Mouse (Mus musculus) G1E (cell line): ENCODE measurements around the gene Ttll12. TPM values are rescaled to one million over a fixed set of nuclear protein-coding genes. Genes with fewer than 3 reads are reported as not detected.

Experiments
- ATAC-seq: 2 replicates; pipeline ENCODE4 v1.8.0; 2016; ENCODE audit warnings: mild to moderate bottlenecking; ENCODE audit not compliant: insufficient number of reproducible peaks, poor library complexity, low FRiP score, severe bottlenecking; ENCODE audit errors: extremely low read depth
- DNase-seq: peaks from one replicate; pipeline ENCODE4 v3.0.0; 2012; ENCODE audit warnings: low spot score
- H3K27me3 ChIP-seq: 2 replicates; pipeline ENCODE4 v1.6.1; 2012; ENCODE audit warnings: mild to moderate bottlenecking, low read length, inconsistent platforms; ENCODE audit not compliant: insufficient read depth
- H3K36me3 ChIP-seq: replicated peaks from 2 replicates; pipeline ENCODE3; 2012; ENCODE audit warnings: mild to moderate bottlenecking, inconsistent platforms
- H3K4me1 ChIP-seq: 2 replicates; pipeline ENCODE4 v1.6.1; 2012; ENCODE audit warnings: low read depth, low read length, inconsistent platforms, mixed read lengths; ENCODE audit not compliant: insufficient read depth
- H3K4me3 ChIP-seq: 2 replicates; pipeline ENCODE4 v1.5.1; 2012; ENCODE audit warnings: low read depth, mild to moderate bottlenecking, inconsistent platforms, low read length, moderate library complexity, mixed read lengths
- H3K9me3 ChIP-seq: replicated peaks from 2 replicates; pipeline ENCODE4 v1.6.1; 2012; ENCODE audit warnings: inconsistent platforms
- CTCF ChIP-seq: IDR thresholded peaks from 2 replicates; pipeline ENCODE4 v1.5.1; 2012; ENCODE audit warnings: low read depth, low read length, inconsistent platforms, mixed read lengths
- GATA1 ChIP-seq: IDR thresholded peaks from 2 replicates; pipeline ENCODE4 v1.6.1; 2012; ENCODE audit warnings: borderline replicate concordance, low read length, inconsistent platforms, mixed read lengths
- GATA2 ChIP-seq: IDR thresholded peaks from 2 replicates; pipeline ENCODE4 v1.6.1; 2012; ENCODE audit warnings: low read depth, low read length, inconsistent platforms, borderline replicate concordance
- POLR2AphosphoS5 ChIP-seq: IDR thresholded peaks from 2 replicates; pipeline ENCODE4 v1.6.1; 2012; ENCODE audit warnings: low read depth, low read length, inconsistent platforms; ENCODE audit not compliant: insufficient replicate concordance
- TAL1 ChIP-seq: conservative IDR thresholded peaks from 2 replicates; pipeline ENCODE4 v1.6.1; 2012; ENCODE audit warnings: low read depth, low read length, inconsistent platforms, mixed read lengths
- polyA plus RNA-seq: library from polyadenylated mRNA; stranded (reverse); fragments of >175 nt; gene quantifications from 2 replicates; pipeline ENCODE4 v1.2.3, GENCODE M21; 2012
- total RNA-seq, 2 experiments: library from RNA; stranded (forward) in 1 of 2; stranded (reverse) in 1 of 2; fragments of 200-1000 nt in 1 of 2; fragments of >200 nt in 1 of 2; fragmentation: Nextera tagmentation in 1 of 2; gene quantifications; 2 replicates each; pipeline ENCODE4 v1.2.3; 2014 to 2017

The Ttll12 gene
- total and polyA plus RNA-seq, 3 experiments = 15.5 to 181 (median 59.4) TPM

- H3K4me1 ChIP-seq = peaks cover 66% of the 10 kb centered on the region
- ATAC-seq = peak; percentile 63
- no peaks in the 10 kb centered on the region for H3K9me3 ChIP-seq
- peaks cover 7% of the 10 kb centered on the region for H3K36me3 ChIP-seq
- H3K27me3 ChIP-seq = no peaks in the 10 kb centered on the region
- DNase-seq = peak; percentile 43
- H3K4me3 ChIP-seq = peak overlapping the region; percentile 34; the same call in 1 of the 2 replicates
- TF ChIP-seq GATA2 (no peak), TAL1 (no peak), POLR2AphosphoS5 (no peak), GATA1 (no peak)
Measured at GRCm38 (mm10) chr15:83601185-83601584, 6.2 kb upstream of the Ttll12 start.

- peaks cover 72% of the 10 kb centered on the region for H3K4me1 ChIP-seq
- no peak for ATAC-seq
- no peak for DNase-seq
- no peak overlapping the region for H3K4me3 ChIP-seq
- no peak for TF ChIP-seq GATA2
- no peaks in the 10 kb centered on the region for H3K27me3 ChIP-seq
- H3K9me3 ChIP-seq = no peaks in the 10 kb centered on the region
- peaks cover 21% of the 10 kb centered on the region for H3K36me3 ChIP-seq
Measured at GRCm38 (mm10) chr15:83596833-83597232, 1.9 kb upstream of the Ttll12 start.

GRCm38 (mm10) chr15:83595364-83595711 lies 381 bp upstream of the Ttll12 start:
- Histone ChIP-seq H3K4me3 (peak overlapping the region; percentile 92), H3K9me3 (no peaks in the 10 kb centered on the region), H3K36me3 (peaks cover 36% of the 10 kb centered on the region), H3K27me3 (no peaks in the 10 kb centered on the region), H3K4me1 (peaks cover 70% of the 10 kb centered on the region)
- DNase-seq = no peak
- no peak for TF ChIP-seq POLR2AphosphoS5
- no peak for TF ChIP-seq TAL1
- no peak for TF ChIP-seq GATA2
- no peak for TF ChIP-seq CTCF
- no peak for TF ChIP-seq GATA1
- ATAC-seq = no peak

GRCm38 (mm10) chr15:83593702-83594512 lies 1.1 kb downstream of the Ttll12 start:
- H3K4me1 ChIP-seq = peaks cover 65% of the 10 kb centered on the region
- no peak for TF ChIP-seq TAL1
- no peak for TF ChIP-seq POLR2AphosphoS5
- ATAC-seq = peak; percentile 72
- peak overlapping the region; percentile 92 for H3K4me3 ChIP-seq
- peak; percentile 51 for DNase-seq
- no peaks in the 10 kb centered on the region for H3K27me3 ChIP-seq
- H3K9me3 ChIP-seq = no peaks in the 10 kb centered on the region
- H3K36me3 ChIP-seq = peaks cover 44% of the 10 kb centered on the region

GRCm38 (mm10) chr15:83593189-83593585 lies 1.8 kb downstream of the Ttll12 start:
- TF ChIP-seq CTCF = no peak
- no peak for TF ChIP-seq POLR2AphosphoS5
- no peak for TF ChIP-seq GATA1
- no peak for TF ChIP-seq TAL1
- no peak for TF ChIP-seq GATA2
- ATAC-seq (no peak), DNase-seq (no peak)
- Histone ChIP-seq H3K36me3 (peaks cover 52% of the 10 kb centered on the region), H3K9me3 (peaks cover 2% of the 10 kb centered on the region; the same call in 1 of the 2 replicates), H3K27me3 (no peaks in the 10 kb centered on the region), H3K4me1 (peaks cover 65% of the 10 kb centered on the region), H3K4me3 (peak overlapping the region; percentile 92; the same call in 1 of the 2 replicates)

- Histone ChIP-seq H3K4me1 (peaks cover 65% of the 10 kb centered on the region), H3K4me3 (peak overlapping the region; percentile 92), H3K27me3 (no peaks in the 10 kb centered on the region), H3K36me3 (peaks cover 57% of the 10 kb centered on the region), H3K9me3 (peaks cover 2% of the 10 kb centered on the region; the same call in 1 of the 2 replicates)
- TF ChIP-seq CTCF = no peak
- no peak for TF ChIP-seq GATA1
- TF ChIP-seq TAL1 = peak; percentile 80
- TF ChIP-seq POLR2AphosphoS5 = no peak
- ATAC-seq = peak; percentile 15; the same call in 1 of the 2 replicates
- peak; percentile 37 for DNase-seq
Measured at GRCm38 (mm10) chr15:83592260-83593188, 2.4 kb downstream of the Ttll12 start.
